Mouse (Mus musculus): ENCODE measurements around the gene Arid1b. TPM values are rescaled to one million over a fixed set of nuclear protein-coding genes. Genes with fewer than 3 reads are reported as not detected.

The Arid1b gene
- polyA plus RNA-seq, 1 experiment from 2014 or later = 8.7 TPM

GRCm38 (mm10) chr17:5188400-5188799 is 194.3 kb downstream of the Arid1b start:
- ATAC-seq (ENCODE audit: insufficient number of reproducible peaks, insufficient read depth, low FRiP score, low read depth) = no peak
- Histone ChIP-seq H3K4me2 (ENCODE audit: low read length) (no peak overlapping the region), H3K9ac (ENCODE audit: low read length) (no peak overlapping the region), H3K36me3 (ENCODE audit: control insufficient read depth, insufficient read depth, low read length) (no peaks in the 10 kb centered on the region), H3K27ac (replicated peaks in 1 of 2; ENCODE audit: control insufficient read depth in 1 of 2, insufficient read depth in 1 of 2, low read depth in 2 of 2, low read length in 2 of 2) (no peak overlapping the region), H3K27me3 (ENCODE audit: control insufficient read depth, insufficient read depth, low read length) (no peaks in the 10 kb centered on the region), H3K4me3 (ENCODE audit: control insufficient read depth in 1 of 2, insufficient read depth in 1 of 2, low read depth in 1 of 2, low read length in 2 of 2) (no peak overlapping the region), H3K4me1 (ENCODE audit: control insufficient read depth in 2 of 2, insufficient read depth in 2 of 2, low read length in 2 of 2) (peaks cover 3 to 32% of the 10 kb centered on the region in 2 experiments), H3K9me3 (ENCODE audit: control insufficient read depth, low read length) (no peaks in the 10 kb centered on the region)
- 70% methylated on average over 7 of the region's 7 CpGs for WGBS

- Histone ChIP-seq H3K4me1 (ENCODE audit: control insufficient read depth in 2 of 2, insufficient read depth in 2 of 2, low read length in 2 of 2) (peaks cover 9 to 36% of the 10 kb centered on the region in 2 experiments), H3K27me3 (ENCODE audit: control insufficient read depth, insufficient read depth, low read length) (no peaks in the 10 kb centered on the region), H3K4me3 (ENCODE audit: control insufficient read depth in 1 of 2, insufficient read depth in 1 of 2, low read depth in 1 of 2, low read length in 2 of 2) (peak overlapping the region; percentile 50 to 61), H3K9ac (ENCODE audit: low read length) (peak overlapping the region; percentile 86), H3K4me2 (ENCODE audit: low read length) (peak overlapping the region; percentile 81), H3K27ac (replicated peaks in 1 of 2; ENCODE audit: control insufficient read depth in 1 of 2, insufficient read depth in 1 of 2, low read depth in 2 of 2, low read length in 2 of 2) (peak overlapping the region; percentile 98 to 99), H3K36me3 (ENCODE audit: control insufficient read depth, insufficient read depth, low read length) (no peaks in the 10 kb centered on the region), H3K9me3 (ENCODE audit: control insufficient read depth, low read length) (no peaks in the 10 kb centered on the region)
- 1% methylated on average over 40 of the region's 40 CpGs for WGBS
- peak; percentile 98 for ATAC-seq (ENCODE audit: insufficient number of reproducible peaks, insufficient read depth, low FRiP score, low read depth)
Measured at GRCm38 (mm10) chr17:5189551-5190351, 195.6 kb downstream of the Arid1b start.

- peak overlapping the region; percentile 50 to 61 for H3K4me3 ChIP-seq (ENCODE audit: control insufficient read depth in 1 of 2, insufficient read depth in 1 of 2, low read depth in 1 of 2, low read length in 2 of 2)
- H3K36me3 ChIP-seq (ENCODE audit: control insufficient read depth, insufficient read depth, low read length) = no peaks in the 10 kb centered on the region
- WGBS = 35% methylated on average over 3 of the region's 3 CpGs
- no peak for ATAC-seq (ENCODE audit: insufficient number of reproducible peaks, insufficient read depth, low FRiP score, low read depth)
- peak overlapping the region; percentile 64 to 99 for H3K27ac ChIP-seq (replicated peaks in 1 of 2; ENCODE audit: control insufficient read depth in 1 of 2, insufficient read depth in 1 of 2, low read depth in 2 of 2, low read length in 2 of 2)
- H3K9me3 ChIP-seq (ENCODE audit: control insufficient read depth, low read length) = no peaks in the 10 kb centered on the region
- peak overlapping the region; percentile 81 for H3K4me2 ChIP-seq (ENCODE audit: low read length)
- H3K4me1 ChIP-seq (ENCODE audit: control insufficient read depth in 2 of 2, insufficient read depth in 2 of 2, low read length in 2 of 2) = peaks cover 9 to 37% of the 10 kb centered on the region in 2 experiments
- H3K9ac ChIP-seq (ENCODE audit: low read length) = peak overlapping the region; percentile 86
- no peaks in the 10 kb centered on the region for H3K27me3 ChIP-seq (ENCODE audit: control insufficient read depth, insufficient read depth, low read length)
Measured at GRCm38 (mm10) chr17:5190367-5190766, 196.2 kb downstream of the Arid1b start.

- H3K27ac ChIP-seq (replicated peaks in 1 of 2; ENCODE audit: control insufficient read depth in 1 of 2, insufficient read depth in 1 of 2, low read depth in 2 of 2, low read length in 2 of 2) = no peak overlapping the region
- 60% methylated on average over 8 of the region's 8 CpGs for WGBS
- peaks cover 9 to 34% of the 10 kb centered on the region in 2 experiments for H3K4me1 ChIP-seq (ENCODE audit: control insufficient read depth in 2 of 2, insufficient read depth in 2 of 2, low read length in 2 of 2)
- H3K36me3 ChIP-seq (ENCODE audit: control insufficient read depth, insufficient read depth, low read length) = no peaks in the 10 kb centered on the region
- no peak overlapping the region for H3K4me3 ChIP-seq (ENCODE audit: control insufficient read depth in 1 of 2, insufficient read depth in 1 of 2, low read depth in 1 of 2, low read length in 2 of 2)
- H3K27me3 ChIP-seq (ENCODE audit: control insufficient read depth, insufficient read depth, low read length) = no peaks in the 10 kb centered on the region
- H3K9me3 ChIP-seq (ENCODE audit: control insufficient read depth, low read length) = no peaks in the 10 kb centered on the region
- H3K9ac ChIP-seq (ENCODE audit: low read length) = no peak overlapping the region
- no peak overlapping the region for H3K4me2 ChIP-seq (ENCODE audit: low read length)
- no peak for ATAC-seq (ENCODE audit: insufficient number of reproducible peaks, insufficient read depth, low FRiP score, low read depth)
Measured at GRCm38 (mm10) chr17:5194157-5194916, 200.2 kb downstream of the Arid1b start.

- H3K36me3 ChIP-seq (ENCODE audit: control insufficient read depth, insufficient read depth, low read length) = no peaks in the 10 kb centered on the region
- ATAC-seq (ENCODE audit: insufficient number of reproducible peaks, insufficient read depth, low FRiP score, low read depth) = no peak
- H3K27ac ChIP-seq (replicated peaks in 1 of 2; ENCODE audit: control insufficient read depth in 1 of 2, insufficient read depth in 1 of 2, low read depth in 2 of 2, low read length in 2 of 2) = no peak overlapping the region
- H3K9ac ChIP-seq (ENCODE audit: low read length) = no peak overlapping the region
- peaks cover 9 to 31% of the 10 kb centered on the region in 2 experiments for H3K4me1 ChIP-seq (ENCODE audit: control insufficient read depth in 2 of 2, insufficient read depth in 2 of 2, low read length in 2 of 2)
- H3K4me3 ChIP-seq (ENCODE audit: control insufficient read depth in 1 of 2, insufficient read depth in 1 of 2, low read depth in 1 of 2, low read length in 2 of 2) = no peak overlapping the region
- 64% methylated on average over 5 of the region's 5 CpGs for WGBS
- H3K4me2 ChIP-seq (ENCODE audit: low read length) = no peak overlapping the region
- H3K9me3 ChIP-seq (ENCODE audit: control insufficient read depth, low read length) = no peaks in the 10 kb centered on the region
- no peaks in the 10 kb centered on the region for H3K27me3 ChIP-seq (ENCODE audit: control insufficient read depth, insufficient read depth, low read length)
Measured at GRCm38 (mm10) chr17:5195397-5195796, 201.3 kb downstream of the Arid1b start.

GRCm38 (mm10) chr17:5196005-5196404 is 201.9 kb downstream of the Arid1b start:
- Histone ChIP-seq H3K9ac (ENCODE audit: low read length) (no peak overlapping the region), H3K4me3 (ENCODE audit: control insufficient read depth in 1 of 2, insufficient read depth in 1 of 2, low read depth in 1 of 2, low read length in 2 of 2) (no peak overlapping the region), H3K36me3 (ENCODE audit: control insufficient read depth, insufficient read depth, low read length) (no peaks in the 10 kb centered on the region), H3K4me2 (ENCODE audit: low read length) (no peak overlapping the region), H3K9me3 (ENCODE audit: control insufficient read depth, low read length) (no peaks in the 10 kb centered on the region), H3K27me3 (ENCODE audit: control insufficient read depth, insufficient read depth, low read length) (no peaks in the 10 kb centered on the region), H3K27ac (replicated peaks in 1 of 2; ENCODE audit: control insufficient read depth in 1 of 2, insufficient read depth in 1 of 2, low read depth in 2 of 2, low read length in 2 of 2) (no peak overlapping the region), H3K4me1 (ENCODE audit: control insufficient read depth in 2 of 2, insufficient read depth in 2 of 2, low read length in 2 of 2) (peaks cover 9 to 27% of the 10 kb centered on the region in 2 experiments)
- WGBS = 92% methylated on average over 10 of the region's 10 CpGs
- no peak for ATAC-seq (ENCODE audit: insufficient number of reproducible peaks, insufficient read depth, low FRiP score, low read depth)

- H3K4me3 ChIP-seq (ENCODE audit: control insufficient read depth in 1 of 2, insufficient read depth in 1 of 2, low read depth in 1 of 2, low read length in 2 of 2) = no peak overlapping the region
- no peak overlapping the region for H3K27ac ChIP-seq (replicated peaks in 1 of 2; ENCODE audit: control insufficient read depth in 1 of 2, insufficient read depth in 1 of 2, low read depth in 2 of 2, low read length in 2 of 2)
- no peak overlapping the region for H3K4me2 ChIP-seq (ENCODE audit: low read length)
- peaks cover 9 to 27% of the 10 kb centered on the region in 2 experiments for H3K4me1 ChIP-seq (ENCODE audit: control insufficient read depth in 2 of 2, insufficient read depth in 2 of 2, low read length in 2 of 2)
- H3K36me3 ChIP-seq (ENCODE audit: control insufficient read depth, insufficient read depth, low read length) = no peaks in the 10 kb centered on the region
- no peak overlapping the region for H3K9ac ChIP-seq (ENCODE audit: low read length)
- no peak for ATAC-seq (ENCODE audit: insufficient number of reproducible peaks, insufficient read depth, low FRiP score, low read depth)
- 64% methylated on average over 6 of the region's 6 CpGs for WGBS
- no peaks in the 10 kb centered on the region for H3K27me3 ChIP-seq (ENCODE audit: control insufficient read depth, insufficient read depth, low read length)
- no peaks in the 10 kb centered on the region for H3K9me3 ChIP-seq (ENCODE audit: control insufficient read depth, low read length)
Measured at GRCm38 (mm10) chr17:5196508-5196907, 202.4 kb downstream of the Arid1b start.

Data from heart, embryonic 14.5 days (tissue).